Comparison of ENCODE assay signal across 17 mouse cellular contexts in genomic region chr1:37000307-37000706, GRCm38 (mm10). TPM values are rescaled to one million over a fixed set of nuclear protein-coding genes. Genes with fewer than 3 reads are reported as not detected.
DNase-seq lines count a peak whose midpoint lies in the region; TF ChIP-seq lines count a peak whose summit lies in the region.
"Had no signal": no experiment of that assay in that cellular context is flagged by ENCODE, and none has a peak within 500 bp of the region (broad histone marks: within the 10 kb centered on the region; RNA-seq: fewer than 3 reads in every experiment).

No protein-coding gene starts in this region.

- H3K27ac ChIP-seq in spleen, adult 2 months (ENCODE audit: insufficient read depth, low read length) = peak overlapping the region; percentile 76
- H3K27ac ChIP-seq in ES-E14 (ENCODE audit: insufficient read depth, low read depth, low read length, poor library complexity, severe bottlenecking) = peak overlapping the region; percentile 45; the same call in 1 of the 2 replicates
- H3K27ac ChIP-seq: gastrocnemius, adult 2 months; heart, embryonic 13.5 days; hindbrain, embryonic 14.5 days; kidney, postnatal 0 days; limb, embryonic 10.5 days had no signal

- no peaks in the 10 kb centered on the region for H3K27me3 ChIP-seq in spleen, adult 2 months (ENCODE audit: control insufficient read depth, insufficient read depth, low read length)
- H3K27me3 ChIP-seq in splenic B cell, adult 2 months (ENCODE audit: control insufficient read depth, insufficient read depth, low read length, poor library complexity, severe bottlenecking) = no peaks in the 10 kb centered on the region
- H3K27me3 ChIP-seq: heart, embryonic 13.5 days had no signal

- H3K4me1 ChIP-seq in spleen, adult 2 months (ENCODE audit: control insufficient read depth, insufficient read depth, insufficient read length) = peaks cover 6% of the 10 kb centered on the region; the same call in 1 of the 2 replicates
- H3K4me1 ChIP-seq in ES-E14 (ENCODE audit: control insufficient read depth in 2 of 2, insufficient read depth in 2 of 2, low read length in 2 of 2, poor library complexity in 1 of 2) = peaks cover 4 to 9% of the 10 kb centered on the region in 2 experiments

- H3K9me3 ChIP-seq in ES-E14 (ENCODE audit: control insufficient read depth, insufficient read depth, low read depth, low read length) = no peaks in the 10 kb centered on the region
- H3K9me3 ChIP-seq: heart, embryonic 13.5 days; limb, embryonic 10.5 days had no signal

- DNase-seq in spleen, adult 2 months (ENCODE audit: low read depth in 1 of 2, low spot score in 2 of 2) = peak in 1 of 2 experiments; percentile 68
- no peak for DNase-seq in spleen, postnatal 4 days (ENCODE audit: low spot score in 2 of 2)
- DNase-seq in ES-E14 (ENCODE audit: low read depth, low spot score) = no peak
- DNase-seq in induced T-regulatory cell, adult 2 months (ENCODE audit: low read depth) = peak; percentile 86
- peak; percentile 80 for DNase-seq in splenic B cell, adult 2 months (ENCODE audit: low read depth, low spot score)
- no peak for DNase-seq in ovary, postnatal 10 days (ENCODE audit: low spot score)
- DNase-seq in urinary bladder, adult 2 months (ENCODE audit: low spot score) = no peak
- DNase-seq: adrenal gland, adult 2 months; cerebellum, adult 11-12 months; embryo, embryonic 11 days; gastrocnemius, adult 2 months; thymus, adult 18-20 months had no signal

- no peak overlapping the region for H3K9ac ChIP-seq in ES-E14 (ENCODE audit: insufficient read depth, low read depth, low read length, poor library complexity, severe bottlenecking)
- H3K9ac ChIP-seq: heart, embryonic 13.5 days; hindbrain, embryonic 14.5 days had no signal

- no peak for TF ChIP-seq POLR2A in spleen, adult 2 months (IDR thresholded peaks at IDR 0.05; ENCODE audit: low read depth, low read length)

- 3% methylated on average over 5 of the region's 5 CpGs for WGBS in spleen, adult 2 months

- TF ChIP-seq CTCF in spleen, adult 2 months (IDR thresholded peaks at IDR 0.05; ENCODE audit: extremely low read depth, insufficient read depth, insufficient read length, insufficient replicate concordance) = no peak

- in situ Hi-C loops in ES-E14 (cut with MboI; ENCODE audit: low sequenced_read_pairs in 2 of 2, unreplicated experiment in 2 of 2) = no loop called here

- peak overlapping the region; percentile 1; the same call in 1 of the 2 replicates for H3K4me3 ChIP-seq in spleen, adult 2 months (ENCODE audit: extremely low read depth, insufficient read depth, insufficient read length)
- H3K4me3 ChIP-seq in ES-E14 (ENCODE audit: insufficient read depth in 1 of 2, low read depth in 1 of 2, low read length in 2 of 2, poor library complexity in 1 of 2, severe bottlenecking in 1 of 2) = no peak overlapping the region
- H3K4me3 ChIP-seq: erythroblast, embryonic 14.5 days; gastrocnemius, adult 2 months; heart, embryonic 13.5 days; limb, embryonic 10.5 days had no signal

- no peaks in the 10 kb centered on the region for H3K36me3 ChIP-seq in spleen, adult 2 months (ENCODE audit: control insufficient read depth, insufficient read depth, low read length)
- H3K36me3 ChIP-seq in ES-E14 (ENCODE audit: control insufficient read depth, insufficient read depth, low read length, poor library complexity, severe bottlenecking) = no peaks in the 10 kb centered on the region
- H3K36me3 ChIP-seq in splenic B cell, adult 2 months (ENCODE audit: control insufficient read depth, insufficient read depth, low read length, poor library complexity, severe bottlenecking) = no peaks in the 10 kb centered on the region
- H3K36me3 ChIP-seq: heart, embryonic 13.5 days; limb, embryonic 10.5 days had no signal

TF ChIP-seq in ES-E14, 5 proteins besides CTCF, POLR2A, EP300 and RAD21:
- TF ChIP-seq ZNF384 (IDR thresholded peaks at IDR 0.05; ENCODE audit: low read depth, low read length) = no peak
- TF ChIP-seq HCFC1 (IDR thresholded peaks at IDR 0.05; ENCODE audit: borderline replicate concordance, insufficient read depth, low read length) = no peak
- TF ChIP-seq ZC3H11A (IDR thresholded peaks at IDR 0.05; ENCODE audit: borderline replicate concordance, low read depth, low read length) = no peak
- no peak for TF ChIP-seq CHD2 (IDR thresholded peaks at IDR 0.05; ENCODE audit: low read depth, low read length)
- TF ChIP-seq MAFK (IDR thresholded peaks at IDR 0.05; ENCODE audit: insufficient read depth, low read depth, low read length) = no peak

RNA-seq across cellular contexts. Expression of gene Vwa3b, which starts 26.1 kb away (rescaled TPM):
- polyA plus RNA-seq in spleen, adult 2 months (2012; rRNA removed) = 0.21 and 0.23 TPM in 2 replicates
- total RNA-seq in ES-E14 (2012; rRNA removed) = 17.5 and 38.7 TPM in 2 replicates
- 1.0 and 1.7 TPM in 2 replicates for polyA plus RNA-seq in urinary bladder, adult 2 months (2012; rRNA removed)
- polyA plus RNA-seq: adrenal gland, adult 2 months; erythroblast, embryonic 14.5 days had no signal

RNA-seq across cellular contexts. Expression of gene Tmem131, which starts 56.8 kb away (rescaled TPM):
- 23.7 and 26.5 TPM in 2 replicates for polyA plus RNA-seq in spleen, adult 2 months (2012; rRNA removed)
- total RNA-seq in ES-E14 (2012; rRNA removed) = 73.1 and 98.4 TPM in 2 replicates
- 15.0 and 26.4 TPM in 2 replicates for polyA plus RNA-seq in urinary bladder, adult 2 months (2012; rRNA removed)

Comparison
In these comparisons a context has a peak if more than half of its experiments do, and no peak if none do; other contexts are left out.
1. DNase-seq: peak in induced T-regulatory cell, adult 2 months (single experiment) and splenic B cell, adult 2 months (single experiment); none in spleen, postnatal 4 days (0 of 2), ES-E14 (single experiment), ovary, postnatal 10 days (single experiment) and urinary bladder, adult 2 months (single experiment).